Comparison of ENCODE assay signal across 7 mouse cellular contexts in genomic region chr17:15497882-15498752, GRCm38 (mm10). TPM values are rescaled to one million over a fixed set of nuclear protein-coding genes. Genes with fewer than 3 reads are reported as not detected.
DNase-seq lines count a peak whose midpoint lies in the region; ATAC-seq and TF ChIP-seq lines count a peak whose summit lies in the region.

No protein-coding gene starts in this region.

- WGBS in intestine, postnatal 0 days: under 1% methylated on average over 50 of the region's 50 CpGs
- WGBS in midbrain, embryonic 12.5 days: under 1% methylated on average over 50 of the region's 50 CpGs
- WGBS in small intestine, adult 2 months: under 1% methylated on average over 50 of the region's 50 CpGs

- peak overlapping the region; percentile 97 for H3K4me3 ChIP-seq in intestine, postnatal 0 days (ENCODE audit: low read depth, low read length)
- peak overlapping the region; percentile 91 for H3K4me3 ChIP-seq in midbrain, embryonic 12.5 days
- peak overlapping the region; percentile 78 for H3K4me3 ChIP-seq in small intestine, adult 2 months (ENCODE audit: low read depth, low read length)

- TF ChIP-seq CTCF in intestine, postnatal 0 days (IDR thresholded peaks at IDR 0.05; ENCODE audit: low read depth): no peak
- TF ChIP-seq CTCF in small intestine, adult 2 months (IDR thresholded peaks at IDR 0.05; ENCODE audit: extremely low read depth, insufficient read length, insufficient replicate concordance, low read depth, low read length): no peak

- intact Hi-C loops in left cerebral cortex, postnatal 4 days (cut with DNase I): no loop called here

- peak; percentile 91 for DNase-seq in adrenal gland, adult 8-10 months
- DNase-seq in embryo, embryonic 9.5 days (ENCODE audit: extremely low spot score): peak; percentile 91
- peak; percentile 92 to 95 for DNase-seq in gastrocnemius, postnatal 4 days (ENCODE audit: low spot score in 2 of 2)
- DNase-seq in left cerebral cortex, postnatal 4 days: peak; percentile 96

- peak overlapping the region; percentile 91 for H3K9ac ChIP-seq in intestine, postnatal 0 days (ENCODE audit: low read depth, low read length)
- H3K9ac ChIP-seq in midbrain, embryonic 12.5 days (replicated peaks): peak overlapping the region; percentile 85

- H3K4me2 ChIP-seq in intestine, postnatal 0 days (replicated peaks; ENCODE audit: low read depth): peak overlapping the region; percentile 85
- H3K4me2 ChIP-seq in midbrain, embryonic 12.5 days (replicated peaks): peak overlapping the region; percentile 82

- H3K36me3 ChIP-seq in intestine, postnatal 0 days (ENCODE audit: control insufficient read depth, insufficient read depth): peaks cover 28% of the 10 kb centered on the region
- peaks cover 18% of the 10 kb centered on the region for H3K36me3 ChIP-seq in midbrain, embryonic 12.5 days
- H3K36me3 ChIP-seq in small intestine, adult 2 months (ENCODE audit: control insufficient read depth, insufficient read depth, low read length): peaks cover 14% of the 10 kb centered on the region; the same call in 1 of the 2 replicates

- peak; percentile 91 for ATAC-seq in intestine, postnatal 0 days
- ATAC-seq in midbrain, embryonic 12.5 days (ENCODE audit: low FRiP score, low read depth): peak; percentile 95

- 0 out of 2 replicates have a peak, but pooled peaks cover 11% of the 10 kb centered on the region for H3K4me1 ChIP-seq in intestine, postnatal 0 days (replicated peaks; ENCODE audit: control insufficient read depth, insufficient read depth, low read length)
- H3K4me1 ChIP-seq in midbrain, embryonic 12.5 days: peaks cover 32% of the 10 kb centered on the region
- H3K4me1 ChIP-seq in small intestine, adult 2 months (ENCODE audit: control insufficient read depth, insufficient read depth, insufficient read length, low read length): no peaks in the 10 kb centered on the region; the same call in 1 of the 2 replicates

- H3K27me3 ChIP-seq in intestine, postnatal 0 days (replicated peaks; ENCODE audit: control insufficient read depth, insufficient read depth, low read length): no peaks in the 10 kb centered on the region
- H3K27me3 ChIP-seq in midbrain, embryonic 12.5 days: no peaks in the 10 kb centered on the region
- H3K27me3 ChIP-seq in small intestine, adult 2 months (ENCODE audit: control insufficient read depth, insufficient read depth, low read length): no peaks in the 10 kb centered on the region

- peak; percentile 81 for TF ChIP-seq POLR2A in small intestine, adult 2 months (IDR thresholded peaks at IDR 0.05; ENCODE audit: low read depth, low read length)

- no peaks in the 10 kb centered on the region for H3K9me3 ChIP-seq in intestine, postnatal 0 days (ENCODE audit: control insufficient read depth)
- no peaks in the 10 kb centered on the region for H3K9me3 ChIP-seq in midbrain, embryonic 12.5 days

- H3K27ac ChIP-seq in intestine, postnatal 0 days (ENCODE audit: low read depth, low read length): peak overlapping the region; percentile 98
- peak overlapping the region; percentile 96 for H3K27ac ChIP-seq in midbrain, embryonic 12.5 days (replicated peaks)
- peak overlapping the region; percentile 70 for H3K27ac ChIP-seq in small intestine, adult 2 months (ENCODE audit: insufficient read depth, low read depth, low read length)

RNA-seq across cellular contexts. Expression of gene Psmb1, which starts 1.4 kb away (rescaled TPM):
- 100 to 1,000 TPM; 168 to 183 (median 174) TPM for total RNA-seq in adrenal gland, adult 8-10 months (2022)
- total RNA-seq in gastrocnemius, postnatal 4 days (2021): 100 to 1,000 TPM; 156 TPM
- 233 and 246 TPM in 2 replicates for polyA plus RNA-seq in intestine, postnatal 0 days (2015; fragmentation: Nextera tagmentation; extraction: Ambion mirVana)
- total RNA-seq in left cerebral cortex, postnatal 4 days (2021): 100 to 1,000 TPM; 135 to 138 TPM
- 233 and 244 TPM in 2 replicates for polyA plus RNA-seq in midbrain, embryonic 12.5 days (2016; fragmentation: Nextera tagmentation; extraction: Ambion mirVana)
- 27.0 and 54.2 TPM in 2 replicates for polyA plus RNA-seq in small intestine, adult 2 months (2012; rRNA removed)

RNA-seq across cellular contexts. Expression of gene Tbp, which starts 1.6 kb away (rescaled TPM):
- 10 to 100 TPM; 29.8 to 48.0 (median 36.5) TPM for total RNA-seq in adrenal gland, adult 8-10 months (2022)
- 10 to 100 TPM; 16.6 to 17.8 TPM for total RNA-seq in gastrocnemius, postnatal 4 days (2021)
- 21.7 and 22.4 TPM in 2 replicates for polyA plus RNA-seq in intestine, postnatal 0 days (2015; fragmentation: Nextera tagmentation; extraction: Ambion mirVana)
- total RNA-seq in left cerebral cortex, postnatal 4 days (2021): 10 to 100 TPM; 38.1 to 38.4 TPM
- polyA plus RNA-seq in midbrain, embryonic 12.5 days (2016; fragmentation: Nextera tagmentation; extraction: Ambion mirVana): 64.6 and 66.4 TPM in 2 replicates
- 12.6 and 28.4 TPM in 2 replicates for polyA plus RNA-seq in small intestine, adult 2 months (2012; rRNA removed)

RNA-seq across cellular contexts. Expression of gene Pdcd2, which starts 29.0 kb away (rescaled TPM):
- total RNA-seq in adrenal gland, adult 8-10 months (2022): 10 to 100 TPM; 34.2 to 42.4 (median 38.9) TPM
- total RNA-seq in gastrocnemius, postnatal 4 days (2021): 10 to 100 TPM; 18.5 to 25.8 TPM
- polyA plus RNA-seq in intestine, postnatal 0 days (2015; fragmentation: Nextera tagmentation; extraction: Ambion mirVana): 42.7 and 46.2 TPM in 2 replicates
- total RNA-seq in left cerebral cortex, postnatal 4 days (2021): 10 to 100 TPM; 23.2 to 24.3 TPM
- 61.5 and 61.7 TPM in 2 replicates for polyA plus RNA-seq in midbrain, embryonic 12.5 days (2016; fragmentation: Nextera tagmentation; extraction: Ambion mirVana)
- 20.2 and 35.3 TPM in 2 replicates for polyA plus RNA-seq in small intestine, adult 2 months (2012; rRNA removed)

Comparison
In these comparisons a context has a peak if more than half of its experiments do, and no peak if none do; other contexts are left out.
1. Peak in every context shown above with its lines: DNase-seq, ATAC-seq, H3K4me3 ChIP-seq and H3K27ac ChIP-seq.